Mouse (Mus musculus): ENCODE measurements around the gene Akap13.

Gene Akap13

GRCm38 (mm10) chr7:75655180-75656074 lies 200.1 kb downstream of the Akap13 start:
- in situ Hi-C loops (cut with MboI, MseI) = no loop called here

GRCm38 (mm10) chr7:75656297-75656852 lies 201.0 kb downstream of the Akap13 start:
- in situ Hi-C loops (cut with MboI, MseI) = no loop called here

GRCm38 (mm10) chr7:75656896-75657295 lies 201.6 kb downstream of the Akap13 start:
- in situ Hi-C loops (cut with MboI, MseI) = no loop called here

- in situ Hi-C loops (cut with MboI, MseI) = no loop called here
Measured at GRCm38 (mm10) chr7:75664455-75664854, 209.1 kb downstream of the Akap13 start.

GRCm38 (mm10) chr7:75666982-75667381 lies 211.6 kb downstream of the Akap13 start:
- in situ Hi-C loops (cut with MboI, MseI) = no loop called here

- in situ Hi-C loops (cut with MboI, MseI) = no loop called here
Measured at GRCm38 (mm10) chr7:75667531-75667930, 212.2 kb downstream of the Akap13 start.

GRCm38 (mm10) chr7:75668396-75668795 lies 213.1 kb downstream of the Akap13 start:
- in situ Hi-C loops (cut with MboI, MseI) = no loop called here

GRCm38 (mm10) chr7:75669416-75669815 lies 214.1 kb downstream of the Akap13 start:
- in situ Hi-C loops (cut with MboI, MseI) = no loop called here

- in situ Hi-C loops (cut with MboI, MseI) = no loop called here
Measured at GRCm38 (mm10) chr7:75679631-75680030, 224.3 kb downstream of the Akap13 start.

- in situ Hi-C loops (cut with MboI, MseI) = no loop called here
Measured at GRCm38 (mm10) chr7:75682901-75683300, 227.6 kb downstream of the Akap13 start.

GRCm38 (mm10) chr7:75683410-75683809 lies 228.1 kb downstream of the Akap13 start:
- in situ Hi-C loops (cut with MboI, MseI) = no loop called here

- in situ Hi-C loops (cut with MboI, MseI) = loop anchor here (5.0 kb wide), 1 partner anchor 43 kb away; no protein-coding TSS in a partner anchor
Measured at GRCm38 (mm10) chr7:75684976-75685375, 229.6 kb downstream of the Akap13 start.

GRCm38 (mm10) chr7:75686046-75686826 lies 230.9 kb downstream of the Akap13 start:
- in situ Hi-C loops (cut with MboI, MseI) = loop anchor here (5.0 kb wide), 1 partner anchor 44 kb away; no protein-coding TSS in a partner anchor

- in situ Hi-C loops (cut with MboI, MseI) = loop anchor here (5.0 kb wide), 1 partner anchor 44 kb away; no protein-coding TSS in a partner anchor
Measured at GRCm38 (mm10) chr7:75686827-75687164, 231.5 kb downstream of the Akap13 start.

GRCm38 (mm10) chr7:75688144-75688543 lies 232.8 kb downstream of the Akap13 start:
- in situ Hi-C loops (cut with MboI, MseI) = loop anchor here (5.0 kb wide), 1 partner anchor 46 kb away; no protein-coding TSS in a partner anchor

GRCm38 (mm10) chr7:75694777-75695176 lies 239.4 kb downstream of the Akap13 start:
- in situ Hi-C loops (cut with MboI, MseI) = no loop called here

GRCm38 (mm10) chr7:75699836-75700235 lies 244.5 kb downstream of the Akap13 start:
- in situ Hi-C loops (cut with MboI, MseI) = no loop called here

- in situ Hi-C loops (cut with MboI, MseI) = no loop called here
Measured at GRCm38 (mm10) chr7:75700771-75701345, 245.5 kb downstream of the Akap13 start.

- in situ Hi-C loops (cut with MboI, MseI) = no loop called here
Measured at GRCm38 (mm10) chr7:75701761-75702160, 246.4 kb downstream of the Akap13 start.

- in situ Hi-C loops (cut with MboI, MseI) = no loop called here
Measured at GRCm38 (mm10) chr7:75702368-75702767, 247.0 kb downstream of the Akap13 start.

GRCm38 (mm10) chr7:75702966-75703645 lies 247.8 kb downstream of the Akap13 start:
- in situ Hi-C loops (cut with MboI, MseI) = no loop called here

All from T-helper 1 cell (primary cell).